Mouse (Mus musculus): ENCODE data around the gene Pde8a.

DNA sequence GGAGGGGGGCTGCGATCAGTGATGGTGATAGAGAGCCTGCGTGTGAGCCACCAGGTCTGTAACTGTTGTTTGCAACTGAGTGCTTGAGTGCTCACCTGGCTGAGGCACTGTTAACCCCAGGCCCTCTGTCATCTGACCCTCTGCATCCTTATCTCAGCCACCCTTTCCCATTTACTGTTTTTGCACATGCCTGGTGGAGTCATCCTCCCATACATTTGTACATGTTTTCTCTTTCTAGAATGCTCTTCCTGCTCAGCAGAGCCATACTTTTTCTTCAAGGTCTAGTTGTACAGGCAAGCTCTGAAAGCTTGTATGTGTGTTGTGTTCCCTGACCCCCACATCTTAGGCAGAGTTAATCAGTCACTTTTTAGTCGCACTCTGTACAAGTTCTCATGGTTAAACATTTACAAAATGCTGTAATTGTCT is 36.5 kb downstream of the Pde8a start:
- TF ChIP-seq POLR2A (IDR thresholded peaks at IDR 0.05; ENCODE audit: extremely low read depth, insufficient read depth, low read length) (no peak), CTCF (IDR thresholded peaks at IDR 0.05; ENCODE audit: extremely low read depth, insufficient read depth, low read length) (no peak)
